9 mouse cellular contexts compared by ENCODE assay signal in genomic region chr1:154725356-154726320, GRCm38 (mm10).
A peak's percentile ranks its signal among the peaks of the same experiment; 100 is the strongest.
DNase-seq lines count a peak whose midpoint lies in the region; ATAC-seq and TF ChIP-seq lines count a peak whose summit lies in the region.
"Had no signal": no experiment of that assay in that cellular context is flagged by ENCODE, and none has a peak within 500 bp of the region (broad histone marks: within the 10 kb centered on the region; RNA-seq: fewer than 3 reads in every experiment).

No protein-coding gene starts in this region.

- no peaks in the 10 kb centered on the region for H3K36me3 ChIP-seq in heart, embryonic 11.5 days (ENCODE audit: control insufficient read depth, insufficient read depth, low read length)
- no peaks in the 10 kb centered on the region for H3K36me3 ChIP-seq in forebrain, postnatal 0 days (ENCODE audit: insufficient read depth)
- H3K36me3 ChIP-seq in midbrain, embryonic 12.5 days = no peaks in the 10 kb centered on the region

- 32% methylated on average over 35 of the region's 35 CpGs for WGBS in heart, embryonic 11.5 days (ENCODE audit: insufficient replicate concordance)
- 18% methylated on average over 35 of the region's 35 CpGs for WGBS in forebrain, postnatal 0 days
- 17% methylated on average over 35 of the region's 35 CpGs for WGBS in midbrain, embryonic 12.5 days

- H3K9ac ChIP-seq in heart, embryonic 11.5 days (ENCODE audit: low read depth, low read length) = no peak overlapping the region
- H3K9ac ChIP-seq in forebrain, postnatal 0 days = peak overlapping the region; percentile 69
- H3K9ac ChIP-seq in midbrain, embryonic 12.5 days (replicated peaks) = peak overlapping the region; percentile 56

- no peak for DNase-seq in heart, postnatal 36 days
- DNase-seq in ZHBTc4 (ENCODE audit: low read depth, low spot score) = peak; percentile 22
- peak; percentile 46 for DNase-seq in forebrain, postnatal 0 days
- no peak for DNase-seq in ovary, postnatal 14 days (ENCODE audit: low spot score)
- DNase-seq in frontal cortex, postnatal 14 days (ENCODE audit: low spot score in 2 of 2) = no peak
- no peak for DNase-seq in urinary bladder, adult 18-20 months (ENCODE audit: low spot score in 2 of 2)

- H3K4me2 ChIP-seq in heart, embryonic 11.5 days = peak overlapping the region; percentile 74
- peak overlapping the region; percentile 92 for H3K4me2 ChIP-seq in forebrain, postnatal 0 days (ENCODE audit: low read depth)
- H3K4me2 ChIP-seq in midbrain, embryonic 12.5 days (replicated peaks) = peak overlapping the region; percentile 88

- H3K27me3 ChIP-seq in heart, embryonic 11.5 days (ENCODE audit: control insufficient read depth, insufficient read depth, low read length) = peaks cover 70% of the 10 kb centered on the region
- no peaks in the 10 kb centered on the region for H3K27me3 ChIP-seq in forebrain, postnatal 0 days (ENCODE audit: insufficient read depth, low read length)
- H3K27me3 ChIP-seq in midbrain, embryonic 12.5 days = peaks cover 76% of the 10 kb centered on the region
- H3K27me3 ChIP-seq: CH12.LX had no signal

- TF ChIP-seq CTCF in forebrain, postnatal 0 days (IDR thresholded peaks at IDR 0.05; ENCODE audit: low read depth) = no peak; the same call in 1 of the 2 replicates

- intact Hi-C loops in heart, postnatal 36 days (cut with DNase I) = loop anchor here (10.0 kb wide), 1 partner anchor 531 kb away; no protein-coding TSS in a partner anchor

- ATAC-seq in heart, embryonic 11.5 days (replicated peaks; ENCODE audit: insufficient number of reproducible peaks, low FRiP score, low TSS enrichment) = no peak
- ATAC-seq in forebrain, postnatal 0 days = no peak
- no peak for ATAC-seq in midbrain, embryonic 12.5 days (ENCODE audit: low FRiP score, low read depth)

- peak overlapping the region; percentile 37 for H3K4me3 ChIP-seq in heart, embryonic 11.5 days (ENCODE audit: low read depth, low read length)
- H3K4me3 ChIP-seq in forebrain, postnatal 0 days (ENCODE audit: low read depth, low read length) = peak overlapping the region; percentile 64
- H3K4me3 ChIP-seq in midbrain, embryonic 12.5 days = peak overlapping the region; percentile 53

- peaks cover 5% of the 10 kb centered on the region; the same call in 1 of the 2 replicates for H3K4me1 ChIP-seq in heart, embryonic 11.5 days (ENCODE audit: control insufficient read depth, insufficient read depth, low read length)
- H3K4me1 ChIP-seq in forebrain, postnatal 0 days (ENCODE audit: insufficient read depth) = peaks cover 18% of the 10 kb centered on the region; the same call in 1 of the 2 replicates
- H3K4me1 ChIP-seq in midbrain, embryonic 12.5 days = peaks cover 34% of the 10 kb centered on the region

- no peaks in the 10 kb centered on the region for H3K9me3 ChIP-seq in heart, embryonic 11.5 days (replicated peaks; ENCODE audit: control insufficient read depth, low read length)
- H3K9me3 ChIP-seq in forebrain, postnatal 0 days (ENCODE audit: low read length) = no peaks in the 10 kb centered on the region
- no peaks in the 10 kb centered on the region for H3K9me3 ChIP-seq in midbrain, embryonic 12.5 days

- H3K27ac ChIP-seq in heart, embryonic 11.5 days (ENCODE audit: low read depth, low read length) = no peak overlapping the region
- no peak overlapping the region for H3K27ac ChIP-seq in forebrain, postnatal 0 days (ENCODE audit: low read depth, low read length)
- no peak overlapping the region for H3K27ac ChIP-seq in midbrain, embryonic 12.5 days (replicated peaks)

Comparison
In these comparisons a context has a peak if more than half of its experiments do, and no peak if none do; other contexts are left out.
1. DNase-seq: peak in ZHBTc4 (single experiment) and forebrain, postnatal 0 days (single experiment); none in heart, postnatal 36 days (0 of 2), ovary, postnatal 14 days (single experiment), frontal cortex, postnatal 14 days (0 of 2) and urinary bladder, adult 18-20 months (0 of 2).
2. Peak in every context shown above with its lines, with median percentiles within 50 percentile points of each other: H3K4me2 ChIP-seq and H3K4me3 ChIP-seq.